Mouse (Mus musculus): ENCODE results near the gene Kcna1. TPM values are rescaled to one million over a fixed set of nuclear protein-coding genes. Genes with fewer than 3 reads are reported as not detected.

The Kcna1 gene
- polyA plus RNA-seq, 1 experiment from 2014 or later = 2.9 TPM

DNA sequence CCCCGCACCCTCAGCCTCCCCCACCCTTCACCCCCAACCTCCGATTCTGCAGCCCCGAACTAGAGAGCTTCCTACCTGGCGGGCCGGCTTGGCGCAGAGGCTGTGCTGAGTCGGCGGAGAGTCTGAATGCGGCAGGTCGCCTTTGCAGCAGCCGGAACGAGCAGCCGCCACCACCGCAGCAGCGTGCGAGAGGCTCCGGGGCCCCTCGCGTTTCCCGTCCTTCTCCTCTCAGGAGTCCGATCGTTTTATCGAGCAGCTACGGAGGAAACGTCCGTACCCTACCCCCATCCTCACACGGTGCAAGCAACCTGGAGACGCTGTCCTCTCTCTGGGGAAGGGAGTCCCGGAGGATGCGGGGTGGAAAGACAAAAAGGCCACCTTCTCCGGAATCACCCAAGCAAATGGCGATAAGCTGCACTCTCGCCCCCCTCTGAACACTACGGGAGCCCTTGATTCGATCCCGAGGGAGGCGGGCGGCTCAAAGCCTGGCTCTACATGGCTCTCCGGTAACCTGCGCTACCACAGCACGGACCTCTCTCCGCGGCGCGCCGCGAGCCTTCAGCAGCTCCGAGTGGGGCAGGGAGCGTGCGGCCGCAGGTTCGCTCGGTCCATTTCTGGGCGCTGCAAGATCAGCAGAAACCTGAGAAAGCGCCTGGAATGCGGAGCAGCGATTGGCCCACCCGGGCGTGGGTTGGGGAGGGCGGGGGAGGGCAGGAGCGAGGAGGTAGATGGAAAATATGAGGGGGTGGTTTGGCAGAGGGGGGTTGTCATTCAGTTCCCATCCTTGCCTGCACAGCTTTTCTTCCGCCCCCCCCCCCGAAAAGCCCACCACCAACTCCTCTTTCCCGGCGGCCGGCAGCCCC is 1.8 kb downstream of the Kcna1 start:
- WGBS = under 1% methylated on average over 61 of the region's 66 CpGs
- Histone ChIP-seq H3K4me2 (replicated peaks) (peak overlapping the region; percentile 99), H3K27me3 (peaks cover 70% of the 10 kb centered on the region)

DNA sequence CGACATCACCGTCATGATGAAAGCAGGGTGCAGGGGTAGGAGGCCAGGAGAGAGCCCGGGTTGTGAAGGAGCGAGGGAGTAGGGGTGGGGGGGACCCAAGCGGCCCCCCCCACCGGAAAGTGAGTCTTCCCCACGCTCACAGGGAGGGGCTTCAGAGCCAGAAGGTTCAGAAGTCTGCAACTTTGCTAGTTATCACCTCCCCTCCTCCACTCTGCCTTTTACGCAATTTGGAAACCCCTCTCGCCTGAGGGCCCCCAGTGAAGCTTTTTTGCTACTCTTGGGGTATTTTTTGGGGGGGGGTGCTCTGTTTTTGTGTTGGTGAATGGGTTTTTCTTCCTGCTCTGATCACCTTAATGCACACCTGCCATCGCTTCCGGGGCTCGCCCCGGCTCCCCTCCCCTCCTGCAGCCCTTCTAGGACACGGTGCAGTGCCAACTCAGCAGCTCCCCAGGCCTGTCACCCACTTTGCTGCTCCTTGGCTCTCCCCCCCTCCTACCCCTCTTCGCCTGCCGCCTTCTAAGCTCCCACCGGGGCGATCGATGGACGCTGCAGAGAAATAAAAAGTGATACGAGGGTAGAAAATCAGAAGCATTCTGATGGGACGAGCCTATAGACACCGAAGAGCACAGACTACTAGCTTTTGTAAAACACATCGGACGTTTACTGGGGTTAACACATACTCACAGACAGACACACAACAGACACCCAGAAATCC is 2.7 kb downstream of the Kcna1 start:
- Histone ChIP-seq H3K4me1 (peaks cover 33% of the 10 kb centered on the region), H3K27me3 (peaks cover 74% of the 10 kb centered on the region), H3K9me3 (no peaks in the 10 kb centered on the region), H3K9ac (replicated peaks) (0 out of 2 replicates have a peak overlapping the region, but pooled peaks have one; percentile 59), H3K4me3 (peak overlapping the region; percentile 57), H3K27ac (replicated peaks) (no peak overlapping the region), H3K4me2 (replicated peaks) (peak overlapping the region; percentile 99), H3K36me3 (no peaks in the 10 kb centered on the region)
- ATAC-seq (ENCODE audit: low FRiP score, low read depth) = no peak
- WGBS = 1% methylated on average over 25 of the region's 25 CpGs

More for the DNA sequence above, 1.8 kb downstream of the Kcna1 start:
- Histone ChIP-seq H3K9me3 (no peaks in the 10 kb centered on the region), H3K36me3 (no peaks in the 10 kb centered on the region), H3K4me3 (peak overlapping the region; percentile 57), H3K9ac (replicated peaks) (peak overlapping the region; percentile 59), H3K4me1 (peaks cover 37% of the 10 kb centered on the region), H3K27ac (replicated peaks) (no peak overlapping the region)
- ATAC-seq (ENCODE audit: low FRiP score, low read depth) = peak; percentile 29

DNA sequence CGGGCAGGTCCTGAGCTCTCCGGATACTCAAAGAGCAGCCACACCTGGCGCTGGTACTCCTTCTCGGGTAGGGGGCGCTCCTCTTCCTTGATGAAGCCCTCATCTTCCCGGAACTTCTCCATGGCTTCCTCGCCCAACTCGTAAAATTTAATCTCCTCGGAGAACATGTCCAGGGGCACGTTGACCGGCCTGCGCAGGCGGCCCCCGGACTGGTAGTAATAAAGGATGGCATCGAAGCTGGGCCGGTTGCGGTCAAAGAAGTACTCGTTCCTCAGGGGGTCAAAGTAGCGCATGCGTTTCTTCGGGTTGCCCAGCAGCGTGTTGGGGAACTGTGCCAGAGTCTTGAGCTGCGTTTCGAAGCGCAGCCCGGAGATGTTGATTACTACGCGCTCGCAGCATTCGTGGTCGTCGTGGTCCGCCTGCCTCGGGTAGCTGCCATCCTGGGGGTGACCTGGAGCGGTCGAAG is 3.3 kb downstream of the Kcna1 start:
- no peak for ATAC-seq (ENCODE audit: low FRiP score, low read depth)
- Histone ChIP-seq H3K9me3 (no peaks in the 10 kb centered on the region), H3K27ac (replicated peaks) (no peak overlapping the region), H3K9ac (replicated peaks) (0 out of 2 replicates have a peak overlapping the region, but pooled peaks have one; percentile 24), H3K36me3 (no peaks in the 10 kb centered on the region), H3K4me2 (replicated peaks) (peak overlapping the region; percentile 99), H3K4me1 (peaks cover 33% of the 10 kb centered on the region), H3K27me3 (peaks cover 70% of the 10 kb centered on the region), H3K4me3 (peak overlapping the region; percentile 57)
- whole genome bisulfite sequencing = 2% methylated on average over 36 of the region's 36 CpGs

DNA sequence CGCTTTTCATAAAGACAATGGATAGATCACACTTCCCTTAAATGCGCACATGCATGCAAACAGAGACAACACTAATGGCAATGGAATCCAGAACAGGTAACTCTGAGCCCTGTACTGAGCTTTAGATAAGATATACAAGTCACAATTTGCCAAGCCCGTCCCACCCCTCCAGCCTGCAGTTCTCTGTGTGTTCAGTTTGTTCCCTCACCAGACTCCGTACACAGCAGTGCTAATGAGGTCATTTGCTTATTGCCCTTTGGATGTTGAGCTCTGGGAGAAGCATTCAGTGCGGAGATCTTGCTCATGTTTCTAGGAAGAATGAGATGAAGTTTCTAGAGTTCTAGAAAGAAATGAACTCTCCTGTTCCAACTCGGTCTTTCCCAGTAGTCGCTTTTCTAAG is 17.7 kb downstream of the Kcna1 start:
- Histone ChIP-seq H3K4me2 (replicated peaks) (no peak overlapping the region), H3K4me1 (no peaks in the 10 kb centered on the region), H3K27ac (replicated peaks) (no peak overlapping the region), H3K9me3 (no peaks in the 10 kb centered on the region), H3K27me3 (no peaks in the 10 kb centered on the region), H3K36me3 (no peaks in the 10 kb centered on the region), H3K4me3 (no peak overlapping the region), H3K9ac (replicated peaks) (no peak overlapping the region)
- ATAC-seq (ENCODE audit: low FRiP score, low read depth) = no peak
- WGBS = 90% methylated on average over 7 of the region's 7 CpGs

DNA sequence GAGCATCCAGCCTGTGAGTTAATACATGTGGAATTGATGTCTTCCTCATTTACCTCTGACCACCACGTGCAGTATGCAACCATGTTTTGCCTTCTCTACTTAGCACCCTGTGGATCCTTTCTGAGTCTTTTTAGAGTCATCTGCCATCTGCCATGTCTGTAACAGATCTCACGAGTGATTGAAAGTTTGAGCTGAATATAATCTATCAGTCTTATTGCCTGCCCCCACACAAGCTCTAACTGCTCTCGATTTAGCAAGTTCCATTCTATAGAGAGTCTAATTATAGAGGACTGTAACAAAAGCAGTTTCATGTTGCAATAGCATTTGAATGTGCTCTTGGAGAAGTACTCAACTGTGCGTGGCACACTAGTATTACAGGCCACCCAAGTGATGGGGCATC is 27.7 kb downstream of the Kcna1 start:
- no peak overlapping the region for H3K9ac ChIP-seq (replicated peaks)
- H3K27me3 ChIP-seq = no peaks in the 10 kb centered on the region
- H3K4me1 ChIP-seq = no peaks in the 10 kb centered on the region
- no peak overlapping the region for H3K4me2 ChIP-seq (replicated peaks)
- H3K4me3 ChIP-seq = no peak overlapping the region
- ATAC-seq (ENCODE audit: low FRiP score, low read depth) = no peak
- no peaks in the 10 kb centered on the region for H3K9me3 ChIP-seq
- no peaks in the 10 kb centered on the region for H3K36me3 ChIP-seq
- 87% methylated on average over 4 of the region's 4 CpGs for WGBS
- no peak overlapping the region for H3K27ac ChIP-seq (replicated peaks)

DNA sequence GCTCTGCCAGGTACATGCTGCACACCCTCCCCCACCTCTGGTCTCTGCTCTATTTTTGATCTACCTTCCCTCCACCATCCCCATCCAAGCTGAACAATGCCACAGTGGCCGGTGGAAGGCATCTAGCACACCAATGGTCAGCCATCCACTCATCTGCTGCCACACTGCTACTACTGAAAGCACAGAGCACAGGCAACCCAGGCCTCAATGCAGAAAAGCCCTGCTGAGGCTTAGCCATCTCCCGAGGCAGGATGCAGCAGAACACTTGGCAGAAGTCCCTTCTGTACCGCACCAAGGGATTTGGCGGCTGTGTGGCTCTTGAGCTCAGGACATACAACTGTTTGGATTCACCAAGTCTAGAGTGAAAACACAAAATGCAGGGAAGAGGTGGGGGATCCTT is 35.4 kb downstream of the Kcna1 start:
- WGBS = 81% methylated on average over 4 of the region's 4 CpGs
- Histone ChIP-seq H3K9ac (replicated peaks) (no peak overlapping the region), H3K27me3 (no peaks in the 10 kb centered on the region)

DNA sequence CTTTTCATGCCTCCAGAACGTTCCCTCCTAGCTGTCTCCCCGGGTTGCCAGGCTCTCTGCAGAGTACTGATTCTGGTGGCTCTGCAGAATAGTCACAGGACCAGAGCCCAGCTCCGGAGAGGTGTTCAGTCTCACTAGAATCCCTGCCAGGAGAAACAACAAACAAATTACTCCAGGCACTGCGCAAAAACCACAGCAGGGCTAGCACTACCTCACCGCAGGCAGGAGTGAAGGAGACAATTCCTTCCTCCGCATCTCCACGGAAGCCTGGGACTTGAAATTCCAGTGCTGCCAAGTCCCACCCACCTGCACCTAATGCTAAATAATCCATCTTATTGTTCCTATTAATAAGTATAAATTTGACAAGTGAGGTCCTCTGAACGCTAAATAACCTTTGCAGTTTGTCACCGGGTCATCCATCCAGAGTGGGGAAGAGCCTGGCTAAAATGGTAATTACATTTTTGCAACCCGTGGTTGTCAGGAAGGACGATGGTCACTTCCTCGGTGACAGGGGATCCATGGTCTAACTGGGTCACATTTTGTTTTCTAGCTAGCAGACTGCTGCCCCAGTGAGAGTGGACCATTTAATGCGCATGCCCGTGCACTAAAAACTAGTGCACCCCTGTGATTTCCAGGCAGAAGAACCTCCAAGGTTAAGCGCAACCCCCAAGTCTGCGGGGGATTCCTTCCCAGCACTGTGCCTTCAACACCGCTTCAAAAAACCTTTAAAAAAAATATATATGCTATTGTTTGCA is 36.8 kb downstream of the Kcna1 start:
- Histone ChIP-seq H3K4me2 (replicated peaks) (no peak overlapping the region), H3K36me3 (no peaks in the 10 kb centered on the region), H3K27ac (replicated peaks) (no peak overlapping the region), H3K9ac (replicated peaks) (no peak overlapping the region), H3K27me3 (no peaks in the 10 kb centered on the region), H3K9me3 (no peaks in the 10 kb centered on the region), H3K4me3 (no peak overlapping the region), H3K4me1 (no peaks in the 10 kb centered on the region)
- ATAC-seq (ENCODE audit: low FRiP score, low read depth) = no peak
- 71% methylated on average over 17 of the region's 17 CpGs for WGBS

More for the DNA sequence above, 35.4 kb downstream of the Kcna1 start:
- H3K4me1 ChIP-seq = no peaks in the 10 kb centered on the region
- H3K4me3 ChIP-seq = no peak overlapping the region
- no peak overlapping the region for H3K27ac ChIP-seq (replicated peaks)
- no peaks in the 10 kb centered on the region for H3K9me3 ChIP-seq
- no peak for ATAC-seq (ENCODE audit: low FRiP score, low read depth)
- no peaks in the 10 kb centered on the region for H3K36me3 ChIP-seq
- no peak overlapping the region for H3K4me2 ChIP-seq (replicated peaks)

DNA sequence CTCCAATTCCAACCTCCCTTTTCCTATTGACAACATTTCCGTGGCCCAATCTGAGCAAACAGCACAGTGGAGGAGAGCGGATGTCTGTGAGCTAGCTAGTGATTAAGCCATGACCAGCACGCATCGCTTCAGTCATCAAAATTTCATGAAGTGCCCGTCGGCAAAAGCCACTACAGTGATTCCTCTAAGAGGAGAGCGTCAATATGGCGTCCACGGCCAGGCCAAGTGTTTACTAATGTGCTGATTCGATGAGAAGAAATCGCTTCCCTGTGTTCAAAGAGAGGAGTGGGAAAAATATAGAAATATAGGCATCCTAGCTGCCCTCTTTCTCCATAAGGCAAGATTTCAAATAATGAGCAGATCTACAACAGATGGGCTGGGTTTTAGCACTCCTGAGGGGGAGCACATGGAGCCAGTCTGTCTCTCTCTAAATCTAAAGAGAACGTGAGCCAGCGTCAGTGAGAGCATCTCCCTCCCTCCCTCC is 44.3 kb downstream of the Kcna1 start:
- ATAC-seq (ENCODE audit: low FRiP score, low read depth) = no peak
- H3K9ac ChIP-seq (replicated peaks) = no peak overlapping the region
- H3K27ac ChIP-seq (replicated peaks) = peak overlapping the region; percentile 5; the same call in 1 of the 2 replicates
- 0 out of 2 replicates have a peak, but pooled peaks cover 10% of the 10 kb centered on the region for H3K27me3 ChIP-seq
- H3K9me3 ChIP-seq = no peaks in the 10 kb centered on the region
- H3K36me3 ChIP-seq = no peaks in the 10 kb centered on the region
- no peaks in the 10 kb centered on the region for H3K4me1 ChIP-seq
- no peak overlapping the region for H3K4me3 ChIP-seq
- 86% methylated on average over 13 of the region's 13 CpGs for WGBS
- H3K4me2 ChIP-seq (replicated peaks) = no peak overlapping the region

DNA sequence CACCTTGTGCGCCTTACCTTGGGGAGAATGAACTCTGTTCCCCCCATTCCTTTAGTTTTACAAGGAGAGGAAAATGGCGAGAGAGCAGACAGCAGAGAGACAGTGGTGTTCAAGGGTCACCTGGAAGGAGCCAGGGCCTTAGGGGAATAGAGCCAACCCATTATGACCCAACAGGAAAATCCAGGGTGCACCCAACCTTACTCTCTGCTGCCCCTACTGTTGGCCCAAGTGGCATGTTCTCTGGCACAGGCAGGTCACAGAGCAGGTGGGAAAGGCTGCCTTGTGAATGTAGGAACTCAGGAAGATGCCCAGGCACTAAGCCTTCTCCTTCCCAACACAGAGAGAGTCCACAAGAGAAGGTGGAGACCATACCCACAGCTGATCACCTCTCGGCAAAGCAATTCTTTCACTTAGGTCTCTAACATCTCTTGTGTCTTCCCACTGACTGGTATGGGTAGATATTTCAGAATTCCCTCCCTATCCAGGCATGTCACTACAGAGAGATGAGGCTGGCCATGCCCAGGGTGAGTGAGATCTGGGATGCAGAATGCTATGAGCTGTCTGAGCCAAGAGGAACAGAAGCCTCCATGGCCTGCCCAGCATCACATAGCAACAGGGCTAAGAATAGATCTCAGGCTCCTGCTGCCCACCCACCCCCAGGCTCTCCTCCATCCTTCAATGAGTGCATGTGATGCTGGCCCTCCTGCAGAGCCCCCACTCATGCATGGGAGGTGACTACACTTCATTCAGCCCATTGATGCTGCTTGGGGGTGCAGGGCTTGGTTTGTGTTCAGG is 46.8 kb downstream of the Kcna1 start:
- Histone ChIP-seq H3K27ac (replicated peaks) (no peak overlapping the region), H3K4me2 (replicated peaks) (no peak overlapping the region), H3K9ac (replicated peaks) (no peak overlapping the region), H3K27me3 (0 out of 2 replicates have a peak, but pooled peaks cover 21% of the 10 kb centered on the region), H3K4me1 (no peaks in the 10 kb centered on the region), H3K9me3 (no peaks in the 10 kb centered on the region), H3K4me3 (no peak overlapping the region), H3K36me3 (no peaks in the 10 kb centered on the region)
- no peak for ATAC-seq (ENCODE audit: low FRiP score, low read depth)
- 88% methylated on average over 3 of the region's 3 CpGs for WGBS

DNA sequence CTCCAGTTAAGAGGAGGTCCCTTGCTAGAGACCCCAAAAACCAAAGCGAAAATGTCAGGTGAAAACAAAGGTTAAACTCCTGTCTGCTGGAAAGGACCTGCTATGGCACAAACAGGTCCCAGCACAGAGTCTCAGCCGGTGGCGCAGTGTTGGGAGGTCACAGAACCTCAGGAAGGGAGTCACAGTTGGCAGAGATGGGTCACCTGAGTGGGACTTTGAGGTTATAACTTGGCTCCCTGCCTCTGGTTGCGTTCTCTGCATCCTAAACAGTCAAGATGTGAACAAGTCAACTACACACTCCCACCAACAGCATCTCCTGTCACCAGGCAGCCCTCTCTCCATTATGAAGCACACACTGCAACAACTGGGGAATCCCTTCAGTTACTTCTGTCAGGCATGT is 48.4 kb downstream of the Kcna1 start:
- Histone ChIP-seq H3K9ac (replicated peaks) (no peak overlapping the region), H3K9me3 (no peaks in the 10 kb centered on the region), H3K4me1 (no peaks in the 10 kb centered on the region), H3K36me3 (no peaks in the 10 kb centered on the region), H3K4me2 (replicated peaks) (no peak overlapping the region), H3K27me3 (0 out of 2 replicates have a peak, but pooled peaks cover 25% of the 10 kb centered on the region), H3K27ac (replicated peaks) (no peak overlapping the region), H3K4me3 (no peak overlapping the region)
- no peak for ATAC-seq (ENCODE audit: low FRiP score, low read depth)
- 87% methylated on average over 4 of the region's 4 CpGs for WGBS
